Mouse (Mus musculus) kidney, adult 2 months (tissue): ENCODE results near the gene Reep3. TPM values are rescaled to one million over a fixed set of nuclear protein-coding genes. Genes with fewer than 3 reads are reported as not detected.

Experiments
- DNase-seq: peaks from one replicate; pipeline ENCODE4 v3.0.0; 2021
- H3K27ac ChIP-seq: fragments of 200-500 bp; 2 replicates; pipeline ENCODE4 v1.5.1; 2012; ENCODE audit warnings: low read depth, low read length, control low read depth, inconsistent platforms; ENCODE audit not compliant: insufficient read depth
- H3K27me3 ChIP-seq: fragments of 200-500 bp; replicated peaks from 2 replicates; pipeline ENCODE4 v1.6.1; 2012; ENCODE audit warnings: mild to moderate bottlenecking, moderate library complexity, low read length, inconsistent platforms; ENCODE audit not compliant: control insufficient read depth, insufficient read depth
- H3K36me3 ChIP-seq: fragments of 200-500 bp; 2 replicates; pipeline ENCODE4 v1.6.1; 2012; ENCODE audit warnings: mild to moderate bottlenecking, moderate library complexity, low read length, inconsistent platforms; ENCODE audit not compliant: control insufficient read depth, insufficient read depth
- H3K4me1 ChIP-seq: fragments of 200-500 bp; 2 replicates; pipeline ENCODE4 v1.6.1; 2011; ENCODE audit warnings: low read length; ENCODE audit not compliant: control insufficient read depth, insufficient read depth
- H3K4me3 ChIP-seq: fragments of 200-500 bp; 2 replicates; pipeline ENCODE4 v1.5.1; 2011; ENCODE audit warnings: mild to moderate bottlenecking, low read depth, low read length, control low read depth; ENCODE audit not compliant: insufficient read depth
- CTCF ChIP-seq: fragments of 200-500 bp; conservative IDR thresholded peaks from 2 replicates; pipeline ENCODE4 v1.5.1; 2011; ENCODE audit warnings: low read depth, mild to moderate bottlenecking, control low read depth, low read length, moderate library complexity, mixed read lengths; ENCODE audit not compliant: insufficient read depth, insufficient read length
- POLR2A ChIP-seq: fragments of 200-500 bp; IDR thresholded peaks from one replicate; pipeline ENCODE4 v1.6.1; 2011; ENCODE audit warnings: low read depth, low read length, control low read depth
- WGBS: fragments of 180-500 bp; shearing (Covaris S2); methylation state at CpG from one replicate; pipeline ENCODE4 v1.1.7; 2018; 5-methylcytosine and 5-hydroxymethylcytosine counted together
- polyA plus RNA-seq: library from polyadenylated mRNA; depleted of rRNA; stranded (reverse); fragments of >200 nt; gene quantifications from 2 replicates; pipeline ENCODE4 v1.2.3, GENCODE M21; 2012; rRNA removed

The Reep3 gene
- polyA plus RNA-seq, 1 experiment = 26.0 TPM

DNA sequence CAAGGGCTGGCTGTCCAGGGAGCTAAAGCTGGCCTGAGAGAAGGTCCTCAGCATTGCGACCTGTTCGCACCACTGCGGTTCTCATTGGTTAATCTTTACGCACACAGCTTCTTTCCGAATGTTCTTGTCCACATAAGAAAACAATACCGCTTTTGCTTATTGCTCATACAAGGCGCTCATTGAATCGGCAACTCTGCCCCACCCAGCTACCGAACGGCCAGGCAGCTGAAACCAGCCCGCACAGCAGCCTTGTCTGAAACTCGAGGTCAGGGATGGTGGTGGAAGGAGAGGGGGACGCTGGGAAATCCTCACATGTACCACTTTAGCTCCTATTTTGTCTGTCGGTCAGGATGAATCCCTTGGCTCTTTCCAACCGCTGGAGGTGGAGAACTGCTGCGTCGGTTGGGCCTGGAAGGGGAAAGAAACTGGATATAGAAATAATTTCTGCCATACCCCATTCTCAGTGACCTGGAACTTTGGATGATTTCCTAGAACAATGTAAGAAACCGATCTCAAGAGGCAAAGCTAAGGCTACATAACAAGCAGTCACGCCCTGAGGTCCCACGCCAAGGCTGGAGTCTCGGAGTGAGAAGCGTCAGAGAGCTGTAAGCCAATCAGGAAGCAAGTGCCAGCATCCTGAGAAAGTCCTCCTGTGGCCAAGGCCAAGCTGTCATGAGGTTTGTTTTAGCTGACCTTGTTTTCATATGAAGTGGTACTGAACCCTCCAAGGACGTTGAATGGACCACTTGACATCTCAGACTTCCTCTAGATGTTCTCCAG lies 126.2 kb downstream of the Reep3 start:
- WGBS = 88% methylated on average over 23 of the region's 23 CpGs
- TF ChIP-seq POLR2A = no peak
- TF ChIP-seq CTCF = no peak
- no peak overlapping the region for H3K27ac ChIP-seq
- DNase-seq = no peak
- peaks cover 7% of the 10 kb centered on the region for H3K4me1 ChIP-seq
- no peaks in the 10 kb centered on the region for H3K36me3 ChIP-seq
- H3K27me3 ChIP-seq = no peaks in the 10 kb centered on the region
- no peak overlapping the region for H3K4me3 ChIP-seq

DNA sequence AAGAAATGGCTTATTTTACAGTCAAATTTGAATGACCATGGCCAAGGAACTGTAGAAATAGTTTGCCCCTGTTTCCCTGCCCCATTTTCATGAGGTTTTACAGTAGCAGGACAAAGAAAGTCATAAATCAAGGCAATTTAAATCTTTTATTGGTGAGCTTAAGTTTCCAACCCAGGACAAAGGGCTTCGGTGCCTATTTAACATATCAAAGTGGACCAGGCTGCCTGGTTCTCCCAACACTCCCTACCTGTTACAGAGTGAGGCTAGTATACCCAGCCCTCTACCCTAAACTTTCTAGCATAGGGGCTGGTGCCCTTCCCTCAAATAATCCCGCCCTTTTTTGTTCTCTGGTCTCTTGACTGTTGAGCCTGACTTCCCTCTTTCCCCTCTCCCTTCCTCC lies 127.2 kb downstream of the Reep3 start:
- no peak for DNase-seq

DNA sequence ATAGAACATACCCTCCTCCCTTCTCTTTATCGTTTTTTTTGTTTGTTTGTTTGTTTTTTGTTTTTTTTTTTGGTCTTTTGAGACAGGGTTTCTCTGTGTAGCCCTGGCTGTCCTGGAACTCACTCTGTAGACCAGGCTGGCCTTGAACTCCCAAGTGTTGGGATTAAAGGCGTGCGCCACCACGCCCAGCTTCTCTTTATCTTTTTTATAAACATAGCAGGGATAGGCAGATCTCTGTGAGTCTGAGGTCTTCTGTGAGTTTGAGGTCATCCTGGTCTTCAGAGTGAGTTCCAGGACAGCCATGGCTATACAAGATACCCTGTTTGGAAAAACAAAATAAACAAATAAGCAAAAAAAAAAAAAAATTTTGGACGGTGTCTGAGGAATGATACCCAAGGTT lies 127.7 kb downstream of the Reep3 start:
- H3K4me3 ChIP-seq = no peak overlapping the region
- no peaks in the 10 kb centered on the region for H3K36me3 ChIP-seq
- H3K27me3 ChIP-seq = no peaks in the 10 kb centered on the region
- DNase-seq = no peak
- peaks cover 7% of the 10 kb centered on the region for H3K4me1 ChIP-seq
- no peak for TF ChIP-seq POLR2A
- TF ChIP-seq CTCF = no peak
- WGBS = 69% methylated on average over 5 of the region's 5 CpGs
- no peak overlapping the region for H3K27ac ChIP-seq

More for the DNA sequence above, 127.2 kb downstream of the Reep3 start:
- Histone ChIP-seq H3K4me1 (peaks cover 7% of the 10 kb centered on the region), H3K4me3 (no peak overlapping the region), H3K36me3 (no peaks in the 10 kb centered on the region), H3K27me3 (no peaks in the 10 kb centered on the region), H3K27ac (no peak overlapping the region)
- 71% methylated on average over 2 of the region's 2 CpGs for WGBS
- TF ChIP-seq POLR2A (no peak), CTCF (no peak)

DNA sequence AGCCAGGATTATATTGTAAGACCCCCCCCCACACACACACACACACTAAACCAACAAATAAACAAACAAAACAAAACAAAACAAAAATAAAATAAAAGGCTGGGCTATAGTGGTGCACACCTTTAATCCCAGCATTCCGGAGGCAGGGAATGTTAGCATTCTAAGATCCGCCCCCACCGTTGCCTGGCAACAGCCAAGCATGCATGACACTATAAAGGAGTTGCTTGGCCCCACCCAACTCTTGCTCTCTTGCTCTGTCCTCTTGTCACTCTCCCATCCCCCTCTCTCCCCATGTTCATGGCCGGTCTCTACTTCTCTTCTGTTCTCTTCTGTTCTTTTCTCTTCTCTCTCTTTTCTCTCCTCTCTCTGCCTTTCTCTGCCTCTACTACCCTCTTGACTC lies 128.2 kb downstream of the Reep3 start:
- Histone ChIP-seq H3K36me3 (no peaks in the 10 kb centered on the region), H3K4me1 (peaks cover 7% of the 10 kb centered on the region), H3K27me3 (no peaks in the 10 kb centered on the region), H3K4me3 (no peak overlapping the region), H3K27ac (no peak overlapping the region)
- WGBS = 51% methylated on average over 4 of the region's 4 CpGs
- DNase-seq = peak; percentile 56
- TF ChIP-seq CTCF = no peak

DNA sequence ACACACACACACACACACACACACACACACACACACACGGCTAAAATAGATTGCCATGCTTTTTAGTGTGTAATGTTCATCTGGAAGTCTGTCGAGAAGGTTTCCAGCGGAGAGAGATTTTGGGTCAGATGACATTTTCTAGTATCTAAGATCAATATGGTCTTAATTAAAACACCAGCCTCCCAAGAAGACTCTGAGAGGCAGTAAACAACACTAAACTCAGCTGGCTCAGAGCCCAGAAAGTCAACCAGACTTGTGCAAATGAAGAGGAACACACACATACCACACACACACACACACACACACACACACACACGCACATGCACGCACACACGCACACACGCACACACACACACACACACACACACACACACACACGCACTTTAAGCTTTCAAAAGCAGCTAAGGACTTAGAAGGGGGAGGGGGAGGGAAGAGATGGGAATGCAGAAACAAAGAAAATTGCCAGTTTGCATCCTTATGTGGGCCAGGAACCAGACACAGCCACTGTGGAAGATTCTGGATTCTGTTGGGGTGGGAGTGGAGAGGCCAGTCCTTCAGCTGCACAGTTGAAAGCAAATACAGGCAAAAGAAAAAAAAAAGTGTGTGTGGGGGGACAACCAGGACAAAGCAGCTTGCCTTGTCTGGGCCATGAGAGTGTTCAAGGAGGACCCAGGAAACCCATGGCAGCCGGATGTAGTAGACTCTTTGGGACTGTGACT lies 130.2 kb downstream of the Reep3 start:
- no peaks in the 10 kb centered on the region for H3K27me3 ChIP-seq
- TF ChIP-seq CTCF (no peak), POLR2A (no peak)
- peaks cover 7% of the 10 kb centered on the region for H3K4me1 ChIP-seq
- no peak overlapping the region for H3K4me3 ChIP-seq
- no peak overlapping the region for H3K27ac ChIP-seq
- no peaks in the 10 kb centered on the region for H3K36me3 ChIP-seq
- DNase-seq = peak; percentile 65
- WGBS = 73% methylated on average over 9 of the region's 9 CpGs

DNA sequence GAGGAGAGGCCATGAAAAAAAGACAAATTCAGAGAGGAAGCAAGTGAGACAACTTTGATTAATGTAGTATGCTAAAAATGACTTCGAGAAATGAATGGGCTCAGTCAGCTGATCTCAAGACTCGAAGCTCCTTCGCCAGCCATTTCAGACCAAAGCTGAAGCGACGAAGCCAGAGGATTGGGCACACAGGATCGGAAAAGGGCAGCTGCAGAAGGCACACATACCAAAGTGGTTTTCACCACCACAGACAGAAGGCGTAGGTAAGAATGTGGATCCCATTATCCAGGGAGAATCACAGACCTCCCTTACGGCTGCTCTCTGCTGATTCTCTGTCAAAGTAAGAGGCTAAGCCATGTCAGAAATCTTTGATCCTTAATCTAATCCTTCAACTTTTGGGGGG lies 136.6 kb downstream of the Reep3 start:
- Histone ChIP-seq H3K4me3 (no peak overlapping the region), H3K4me1 (no peaks in the 10 kb centered on the region), H3K36me3 (no peaks in the 10 kb centered on the region), H3K27me3 (no peaks in the 10 kb centered on the region), H3K27ac (peak overlapping the region; percentile 19; the same call in 1 of the 2 replicates)
- DNase-seq = peak; percentile 49
- no peak for TF ChIP-seq CTCF
- no peak for TF ChIP-seq POLR2A
- 67% methylated on average over 8 of the region's 8 CpGs for WGBS

Other genes starting within 250 kb of the Reep3 start
- gene Jmjd1c, start 820 bp downstream of the Reep3 start, polyA plus RNA-seq = 9.4 and 10.0 TPM in 2 replicates
- gene Nrbf2, start 188.4 kb upstream of the Reep3 start, polyA plus RNA-seq = 6.8 and 8.6 TPM in 2 replicates